Mouse (Mus musculus) bone marrow macrophage, adult 2 months (primary cell): ENCODE data around the gene Ppm1h. TPM values are rescaled to one million over a fixed set of nuclear protein-coding genes. Genes with fewer than 3 reads are reported as not detected.
A peak's percentile ranks its signal among the peaks of the same experiment; 100 is the strongest.

Experiments
- H3K27ac ChIP-seq: 2 replicates; pipeline ENCODE4 v1.5.1; 2012; ENCODE audit warnings: low read depth, low read length; ENCODE audit not compliant: insufficient read depth
- H3K4me1 ChIP-seq: 2 replicates; pipeline ENCODE4 v1.6.1; 2012; ENCODE audit warnings: low read length; ENCODE audit not compliant: control insufficient read depth, insufficient read depth
- H3K4me3 ChIP-seq: 2 replicates; pipeline ENCODE4 v1.5.1; 2012; ENCODE audit warnings: mild to moderate bottlenecking, low read length, moderate library complexity; ENCODE audit not compliant: insufficient read depth
- CTCF ChIP-seq: IDR thresholded peaks from 2 replicates; pipeline ENCODE4 v1.5.1; 2012; ENCODE audit warnings: low read depth, mild to moderate bottlenecking, low read length, moderate library complexity
- POLR2A ChIP-seq: IDR thresholded peaks from 2 replicates; pipeline ENCODE4 v1.6.1; 2012; ENCODE audit warnings: mild to moderate bottlenecking, low read depth, low read length, borderline replicate concordance
- polyA plus RNA-seq: library from polyadenylated mRNA; stranded (reverse); fragments of >200 nt; gene quantifications from 2 replicates; pipeline ENCODE4 v1.2.4, GENCODE M21; 2012; ENCODE audit not compliant: missing spikeins, insufficient read depth, insufficient read length

The Ppm1h gene
- polyA plus RNA-seq, 1 experiment = 52.4 TPM

GRCm38 (mm10) chr10:122752950-122753923 is 74.7 kb downstream of the Ppm1h start:
- Histone ChIP-seq H3K27ac (peak overlapping the region; percentile 87), H3K4me3 (peak overlapping the region; percentile 41), H3K4me1 (peaks cover 30% of the 10 kb centered on the region)

DNA sequence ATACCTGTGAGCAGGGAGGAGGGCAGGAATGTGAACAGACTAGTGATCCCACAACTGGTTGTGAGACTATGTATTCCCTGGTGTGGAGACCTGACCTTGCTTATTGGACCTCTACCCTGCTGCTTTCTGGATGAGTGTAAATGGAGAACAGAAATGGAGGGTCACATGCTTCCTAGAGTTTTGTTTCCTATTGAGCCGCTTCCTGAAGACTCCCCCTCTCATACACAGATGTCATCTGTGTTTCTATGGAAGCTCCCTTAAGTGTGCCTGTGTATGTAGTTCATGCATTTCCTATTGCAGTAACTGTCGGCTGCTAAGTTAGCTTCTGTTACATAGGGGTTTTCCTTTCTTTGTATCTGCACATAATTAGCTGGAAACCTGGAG is 75.4 kb downstream of the Ppm1h start:
- Histone ChIP-seq H3K4me3 (peak overlapping the region; percentile 41), H3K27ac (peak overlapping the region; percentile 87), H3K4me1 (peaks cover 23% of the 10 kb centered on the region)
- no peak for TF ChIP-seq POLR2A
- no peak for TF ChIP-seq CTCF

More at GRCm38 (mm10) chr10:122752950-122753923, 74.7 kb downstream of the Ppm1h start:
- no peak for TF ChIP-seq POLR2A
- TF ChIP-seq CTCF = no peak

GRCm38 (mm10) chr10:122754967-122755366 is 76.4 kb downstream of the Ppm1h start:
- TF ChIP-seq CTCF = no peak
- no peak for TF ChIP-seq POLR2A
- Histone ChIP-seq H3K4me1 (peaks cover 21% of the 10 kb centered on the region), H3K27ac (no peak overlapping the region), H3K4me3 (no peak overlapping the region)

GRCm38 (mm10) chr10:122756879-122757530 is 78.4 kb downstream of the Ppm1h start:
- TF ChIP-seq CTCF (no peak), POLR2A (no peak)
- no peak overlapping the region for H3K27ac ChIP-seq
- H3K4me1 ChIP-seq = peaks cover 21% of the 10 kb centered on the region
- no peak overlapping the region for H3K4me3 ChIP-seq

DNA sequence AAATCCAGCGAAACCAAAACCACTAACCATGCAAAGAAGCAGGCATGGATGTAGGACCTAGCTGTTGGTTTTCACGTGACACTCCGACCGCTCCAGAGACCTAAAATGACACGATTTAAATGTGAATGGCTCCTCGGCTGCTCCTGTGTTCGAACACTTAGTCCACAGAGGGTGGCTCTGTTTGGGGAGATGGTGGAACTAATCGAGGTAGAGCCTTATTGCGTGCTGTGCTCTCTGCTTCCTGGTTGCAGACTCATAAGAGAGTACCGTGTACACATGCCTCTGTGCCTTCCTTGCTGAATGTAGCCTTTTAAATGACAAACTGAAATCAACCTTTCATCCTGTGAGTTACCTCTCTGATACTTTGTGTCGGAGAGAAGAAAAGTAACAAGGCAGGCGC is 79.2 kb downstream of the Ppm1h start:
- Histone ChIP-seq H3K4me3 (no peak overlapping the region), H3K27ac (no peak overlapping the region), H3K4me1 (peaks cover 23% of the 10 kb centered on the region)
- no peak for TF ChIP-seq CTCF
- no peak for TF ChIP-seq POLR2A

DNA sequence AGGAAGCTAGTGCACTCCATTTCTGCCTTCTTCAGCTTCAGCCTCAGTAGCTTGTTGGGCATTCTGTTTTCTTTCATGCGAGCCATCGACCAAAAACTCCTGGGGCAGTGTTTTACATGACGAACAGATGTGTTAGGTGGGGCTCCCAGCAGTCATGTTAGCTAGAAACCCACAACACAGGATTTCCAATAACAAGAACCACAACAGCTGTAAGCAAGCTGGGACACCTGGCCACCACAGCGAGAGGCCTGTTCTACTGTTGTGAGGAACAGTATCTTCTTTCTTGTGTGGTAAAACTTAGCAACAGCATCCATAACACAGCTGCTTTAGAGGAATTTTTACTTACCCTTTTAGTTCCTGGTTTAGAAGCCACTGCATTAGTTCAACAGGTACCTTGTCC is 79.8 kb downstream of the Ppm1h start:
- Histone ChIP-seq H3K27ac (no peak overlapping the region), H3K4me3 (no peak overlapping the region), H3K4me1 (peaks cover 20% of the 10 kb centered on the region)
- TF ChIP-seq CTCF = no peak
- no peak for TF ChIP-seq POLR2A

- Histone ChIP-seq H3K4me1 (peaks cover 12% of the 10 kb centered on the region; the same call in 1 of the 2 replicates), H3K27ac (no peak overlapping the region), H3K4me3 (no peak overlapping the region)
- TF ChIP-seq POLR2A (no peak), CTCF (no peak)
These were observed 81.2 kb downstream of the Ppm1h start for GRCm38 (mm10) chr10:122759729-122760128.

- Histone ChIP-seq H3K27ac (no peak overlapping the region), H3K4me3 (no peak overlapping the region), H3K4me1 (peaks cover 6% of the 10 kb centered on the region; the same call in 1 of the 2 replicates)
- TF ChIP-seq CTCF (no peak), POLR2A (no peak)
These were observed 82.1 kb downstream of the Ppm1h start for GRCm38 (mm10) chr10:122760469-122761307.

GRCm38 (mm10) chr10:122762772-122763511 is 84.4 kb downstream of the Ppm1h start:
- no peak overlapping the region for H3K27ac ChIP-seq
- H3K4me1 ChIP-seq = peaks cover 6% of the 10 kb centered on the region; the same call in 1 of the 2 replicates

More at GRCm38 (mm10) chr10:122762772-122763511, 84.4 kb downstream of the Ppm1h start:
- TF ChIP-seq POLR2A = no peak
- no peak for TF ChIP-seq CTCF
- no peak overlapping the region for H3K4me3 ChIP-seq
